Mouse (Mus musculus) limb, embryonic 14.5 days (tissue): Measurements from ENCODE around the gene Mrpl20. TPM values are rescaled to one million over a fixed set of nuclear protein-coding genes. Genes with fewer than 3 reads are reported as not detected.

ENCODE experiments used
- ATAC-seq: fragments of 200-750 bp; cut with Nextera tagmentation; 2 replicates; pipeline ENCODE4 v1.8.0; 2017; ENCODE audit warnings: low read depth, moderate number of reproducible peaks, moderate TSS enrichment; ENCODE audit not compliant: low FRiP score
- DNase-seq: peaks from one replicate; pipeline ENCODE4 v3.0.0-alpha.2; 2015; ENCODE audit warnings: low spot score
- H3K27ac ChIP-seq: fragments of 300-500 bp; sonication (generic); replicated peaks from 2 replicates; pipeline ENCODE4 v1.5.1; 2014; ENCODE audit warnings: low read depth, mild to moderate bottlenecking, low read length, moderate library complexity, mixed read lengths
- H3K27me3 ChIP-seq: fragments of 300-500 bp; sonication (generic); 2 replicates; pipeline ENCODE4 v1.6.1; 2014; ENCODE audit warnings: low read length, mixed read lengths; ENCODE audit not compliant: control insufficient read depth, insufficient read depth
- H3K36me3 ChIP-seq: fragments of 300-500 bp; sonication (generic); 2 replicates; pipeline ENCODE4 v1.6.1; 2014; ENCODE audit warnings: mild to moderate bottlenecking, low read length, moderate library complexity, mixed read lengths; ENCODE audit not compliant: control insufficient read depth, insufficient read depth
- H3K4me1 ChIP-seq: fragments of 300-500 bp; sonication (generic); 2 replicates; pipeline ENCODE4 v1.6.1; 2014; ENCODE audit warnings: antibody characterized with exemption, low read length, mixed read lengths; ENCODE audit not compliant: control insufficient read depth, insufficient read depth
- H3K4me2 ChIP-seq: fragments of 300-500 bp; sonication (generic); replicated peaks from 2 replicates; pipeline ENCODE4 v1.6.1; 2014; ENCODE audit warnings: low read depth, mild to moderate bottlenecking, low read length, moderate library complexity; ENCODE audit not compliant: severe bottlenecking
- H3K4me3 ChIP-seq: fragments of 300-500 bp; sonication (generic); replicated peaks from 2 replicates; pipeline ENCODE4 v1.5.1; 2014; ENCODE audit warnings: low read length
- H3K9ac ChIP-seq: fragments of 300-500 bp; sonication (generic); 2 replicates; pipeline ENCODE4 v1.6.1; 2014; ENCODE audit warnings: mild to moderate bottlenecking, low read depth, low read length, moderate library complexity; ENCODE audit not compliant: severe bottlenecking
- H3K9me3 ChIP-seq: fragments of 300-500 bp; sonication (generic); 2 replicates; pipeline ENCODE4 v1.6.1; 2016; ENCODE audit warnings: low read length; ENCODE audit not compliant: control insufficient read depth
- POLR2A ChIP-seq: fragments of 200-500 bp; IDR thresholded peaks from 2 replicates; pipeline ENCODE4 v1.8.0; 2012; ENCODE audit warnings: inconsistent platforms, mild to moderate bottlenecking, moderate library complexity, borderline replicate concordance; ENCODE audit not compliant: insufficient read depth, insufficient read length; ENCODE audit errors: extremely low read depth
- WGBS: fragments of 180-500 bp; shearing (Covaris S2); extraction: QIAGEN DNeasy Blood & Tissue Kit; methylation state at CpG from one replicate; pipeline ENCODE4 v1.1.7; 2014; 5-methylcytosine and 5-hydroxymethylcytosine counted together
- polyA plus RNA-seq, 2 experiments: library from polyadenylated mRNA; depleted of rRNA in 1 of 2; stranded (reverse) in 1 of 2; unstranded in 1 of 2; fragments of >200 nt; fragmentation: Nextera tagmentation in 1 of 2; extraction: Ambion mirVana in 1 of 2; gene quantifications; 2 replicates each; pipeline versions ENCODE4 v1.2.1 to v1.2.3; 2012 to 2014

Gene Mrpl20
- polyA plus RNA-seq, 2 experiments = 97.5 to 215 TPM

- 84% methylated on average over 7 of the region's 7 CpGs for WGBS
- H3K4me1 ChIP-seq = no peaks in the 10 kb centered on the region
- H3K9ac ChIP-seq = no peak overlapping the region
- DNase-seq (peak; percentile 55), ATAC-seq (no peak)
- no peak for TF ChIP-seq POLR2A
- H3K4me3 ChIP-seq = no peak overlapping the region
- no peaks in the 10 kb centered on the region for H3K9me3 ChIP-seq
- H3K36me3 ChIP-seq = peaks cover 96% of the 10 kb centered on the region
- no peak overlapping the region for H3K4me2 ChIP-seq
- H3K27ac ChIP-seq = no peak overlapping the region
- no peaks in the 10 kb centered on the region for H3K27me3 ChIP-seq
Measured at GRCm38 (mm10) chr4:155821025-155821424, 18.3 kb downstream of the Mrpl20 start.

GRCm38 (mm10) chr4:155823443-155823842, 20.8 kb downstream of the Mrpl20 start:
- Histone ChIP-seq H3K4me1 (no peaks in the 10 kb centered on the region), H3K9me3 (no peaks in the 10 kb centered on the region), H3K4me2 (no peak overlapping the region), H3K9ac (no peak overlapping the region), H3K36me3 (peaks cover 92% of the 10 kb centered on the region), H3K27ac (no peak overlapping the region), H3K4me3 (no peak overlapping the region), H3K27me3 (no peaks in the 10 kb centered on the region)
- ATAC-seq (no peak), DNase-seq (no peak)
- no peak for TF ChIP-seq POLR2A
- WGBS = 98% methylated on average over 16 of the region's 16 CpGs

- H3K36me3 ChIP-seq = peaks cover 37% of the 10 kb centered on the region
- H3K9me3 ChIP-seq = no peaks in the 10 kb centered on the region
- no peak for DNase-seq
- H3K9ac ChIP-seq = no peak overlapping the region
- H3K4me3 ChIP-seq = no peak overlapping the region
- H3K27ac ChIP-seq = no peak overlapping the region
- WGBS = 91% methylated on average over 4 of the region's 4 CpGs
- H3K4me2 ChIP-seq = no peak overlapping the region
- H3K4me1 ChIP-seq = peaks cover 15% of the 10 kb centered on the region
- ATAC-seq = no peak
- no peak for TF ChIP-seq POLR2A
- H3K27me3 ChIP-seq = no peaks in the 10 kb centered on the region
Measured at GRCm38 (mm10) chr4:155829866-155830265, 27.2 kb downstream of the Mrpl20 start.

GRCm38 (mm10) chr4:155830596-155830995, 27.9 kb downstream of the Mrpl20 start:
- Histone ChIP-seq H3K27ac (no peak overlapping the region), H3K4me3 (peak overlapping the region; percentile 83), H3K4me1 (peaks cover 15% of the 10 kb centered on the region), H3K36me3 (peaks cover 30% of the 10 kb centered on the region), H3K9ac (0 out of 2 replicates have a peak overlapping the region, but pooled peaks have one; percentile 76), H3K9me3 (no peaks in the 10 kb centered on the region), H3K4me2 (peak overlapping the region; percentile 90), H3K27me3 (no peaks in the 10 kb centered on the region)
- 53% methylated on average over 8 of the region's 8 CpGs for WGBS
- DNase-seq (no peak), ATAC-seq (no peak)
- TF ChIP-seq POLR2A = no peak

- Histone ChIP-seq H3K9me3 (no peaks in the 10 kb centered on the region), H3K4me3 (peak within 1 kb of the TSS; percentile 83), H3K36me3 (peaks cover 26% of the 10 kb centered on the region), H3K4me1 (peaks cover 15% of the 10 kb centered on the region), H3K27me3 (no peaks in the 10 kb centered on the region), H3K27ac (peak within 1 kb of the TSS; percentile 75), H3K9ac (peak within 1 kb of the TSS; percentile 76), H3K4me2 (peak within 1 kb of the TSS; percentile 90)
- peak; percentile 43; the same call in 1 of the 2 replicates for TF ChIP-seq POLR2A
- DNase-seq (peak; percentile 94), ATAC-seq (peak; percentile 90)
- WGBS = 0% methylated on average over 45 of the region's 49 CpGs
Measured at GRCm38 (mm10) chr4:155831205-155831766, 28.6 kb downstream of the Mrpl20 start, which contains the start of gene Aurkaip1. TSS of gene Aurkaip1 (plus strand) at chr4:155831272.

GRCm38 (mm10) chr4:155831831-155832230, 29.2 kb downstream of the Mrpl20 start:
- H3K9me3 ChIP-seq = no peaks in the 10 kb centered on the region
- H3K27me3 ChIP-seq = no peaks in the 10 kb centered on the region
- TF ChIP-seq POLR2A = no peak
- H3K4me2 ChIP-seq = peak overlapping the region; percentile 90
- peak overlapping the region; percentile 83 for H3K4me3 ChIP-seq
- WGBS = under 1% methylated on average over 25 of the region's 25 CpGs
- H3K27ac ChIP-seq = peak overlapping the region; percentile 75
- peaks cover 15% of the 10 kb centered on the region for H3K4me1 ChIP-seq
- H3K36me3 ChIP-seq = peaks cover 21% of the 10 kb centered on the region
- DNase-seq = no peak
- no peak for ATAC-seq
- H3K9ac ChIP-seq = peak overlapping the region; percentile 76
